In the genomic region with DNA sequence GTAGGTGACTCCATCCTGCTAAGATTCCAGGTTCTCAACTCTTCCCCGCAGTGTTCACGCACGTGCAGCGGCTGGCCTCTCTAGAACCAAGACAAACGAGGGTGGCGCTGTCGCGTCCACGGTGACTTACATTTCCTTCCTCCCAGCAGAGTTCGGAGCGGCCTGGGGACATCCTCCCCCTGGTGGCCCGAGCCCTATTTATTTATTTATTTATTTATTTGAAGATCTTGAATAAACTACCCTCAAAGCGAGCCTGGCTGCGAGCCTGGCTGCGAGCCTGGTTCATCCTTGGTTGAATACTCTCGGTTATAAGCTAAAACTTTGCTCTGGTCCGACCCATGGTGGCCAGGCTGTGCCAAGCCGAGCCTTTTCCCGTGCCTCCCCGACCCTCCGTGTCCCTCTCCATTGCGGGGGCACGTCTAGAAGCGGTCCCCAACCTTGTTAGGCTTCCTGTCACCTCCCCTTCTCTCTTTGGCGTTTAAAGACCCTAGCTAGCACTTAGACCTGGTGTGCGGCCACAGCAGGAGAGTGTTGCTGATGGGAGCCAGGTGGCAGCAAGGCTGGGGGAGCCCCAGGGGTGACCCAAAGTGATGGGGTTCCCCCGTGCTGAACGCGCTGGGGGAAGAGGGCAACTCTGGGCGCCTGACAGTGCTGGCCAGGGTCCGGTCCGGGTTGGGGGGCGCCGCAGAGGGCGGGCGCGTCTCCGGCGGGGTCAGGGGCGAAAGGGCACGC, we compare ENCODE assay signal across 8 mouse cellular contexts. TPM values are rescaled to one million over a fixed set of nuclear protein-coding genes. Genes with fewer than 3 reads are reported as not detected.
DNase-seq lines count a peak whose midpoint lies in the region; ATAC-seq and TF ChIP-seq lines count a peak whose summit lies in the region.

No protein-coding gene starts in this region.

- TF ChIP-seq POLR2A in bone marrow, adult 2 months (IDR thresholded peaks at IDR 0.05; ENCODE audit: borderline replicate concordance, control insufficient read depth, low read depth, low read length): no peak

- 3% methylated on average over 41 of the region's 41 CpGs for WGBS in bone marrow, adult 2 months
- 2% methylated on average over 39 of the region's 41 CpGs for WGBS in lung, embryonic 15.5 days
- 1% methylated on average over 39 of the region's 41 CpGs for WGBS in neural tube, embryonic 15.5 days

- no peak overlapping the region for H3K4me3 ChIP-seq in left cerebral cortex, adult 2 months
- H3K4me3 ChIP-seq in bone marrow, adult 2 months (replicated peaks; ENCODE audit: control insufficient read depth, low read depth, low read length): no peak overlapping the region
- peak overlapping the region; percentile 37 for H3K4me3 ChIP-seq in lung, embryonic 15.5 days
- H3K4me3 ChIP-seq in neural tube, embryonic 15.5 days (replicated peaks): peak overlapping the region; percentile 15

- H3K36me3 ChIP-seq in lung, embryonic 15.5 days: no peaks in the 10 kb centered on the region
- no peaks in the 10 kb centered on the region for H3K36me3 ChIP-seq in neural tube, embryonic 15.5 days

- intact Hi-C loops in left cerebral cortex, adult 2 months (cut with DNase I): no loop called here

- TF ChIP-seq CTCF in left cerebral cortex, adult 2 months (IDR thresholded peaks at IDR 0.05): peak; percentile 39
- peak; percentile 60 for TF ChIP-seq CTCF in bone marrow, adult 2 months (IDR thresholded peaks at IDR 0.05; ENCODE audit: control insufficient read depth, insufficient read depth, low read length)

- H3K4me1 ChIP-seq in bone marrow, adult 2 months (ENCODE audit: control insufficient read depth, insufficient read depth, low read length): peaks cover 1% of the 10 kb centered on the region; the same call in 1 of the 2 replicates
- peaks cover 54% of the 10 kb centered on the region for H3K4me1 ChIP-seq in lung, embryonic 15.5 days
- peaks cover 48% of the 10 kb centered on the region for H3K4me1 ChIP-seq in neural tube, embryonic 15.5 days

- peak; percentile 70 for ATAC-seq in granulocyte monocyte progenitor cell, adult 5-6 weeks (replicated peaks; ENCODE audit: poor library complexity, severe bottlenecking)
- ATAC-seq in lung, embryonic 15.5 days (ENCODE audit: borderline replicate concordance, extremely low read depth, low FRiP score, low TSS enrichment): peak; percentile 37; the same call in 1 of the 2 replicates
- 0 out of 2 replicates have a peak, but pooled peaks have one; percentile 42 for ATAC-seq in neural tube, embryonic 15.5 days (ENCODE audit: low FRiP score)

- no peaks in the 10 kb centered on the region for H3K9me3 ChIP-seq in lung, embryonic 15.5 days
- no peaks in the 10 kb centered on the region for H3K9me3 ChIP-seq in neural tube, embryonic 15.5 days (replicated peaks)

- DNase-seq in left cerebral cortex, adult 2 months (ENCODE audit: extremely low spot score in 1 of 2, low spot score in 2 of 2): peak; percentile 20 to 30
- no peak for DNase-seq in left cerebral cortex, adult 8-10 months (ENCODE audit: low spot score in 2 of 2)
- DNase-seq in kidney, adult 9 months: peak; percentile 23
- DNase-seq in layer of hippocampus, postnatal 14 days (ENCODE audit: low spot score in 2 of 2): no peak

- H3K9ac ChIP-seq in lung, embryonic 15.5 days: peak overlapping the region; percentile 27
- no peak overlapping the region for H3K9ac ChIP-seq in neural tube, embryonic 15.5 days (replicated peaks)

- peak overlapping the region; percentile 82 for H3K4me2 ChIP-seq in lung, embryonic 15.5 days
- H3K4me2 ChIP-seq in neural tube, embryonic 15.5 days: peak overlapping the region; percentile 50

- peaks cover 67% of the 10 kb centered on the region for H3K27me3 ChIP-seq in lung, embryonic 15.5 days
- H3K27me3 ChIP-seq in neural tube, embryonic 15.5 days (replicated peaks): peaks cover 67% of the 10 kb centered on the region

- no peak overlapping the region for H3K27ac ChIP-seq in left cerebral cortex, adult 2 months
- no peak overlapping the region for H3K27ac ChIP-seq in bone marrow, adult 2 months (ENCODE audit: control insufficient read depth, insufficient read depth, low read depth, low read length, poor library complexity)
- H3K27ac ChIP-seq in lung, embryonic 15.5 days: no peak overlapping the region
- H3K27ac ChIP-seq in neural tube, embryonic 15.5 days (replicated peaks): no peak overlapping the region

RNA-seq across cellular contexts. Expression of gene 1700067P10Rik, which starts 8.1 kb away (rescaled TPM):
- not detected for total RNA-seq in left cerebral cortex, adult 2 months (2021)
- not detected for total RNA-seq in left cerebral cortex, adult 8-10 months (2022)
- not detected in 2 replicates for polyA plus RNA-seq in bone marrow, adult 2 months (2011; ENCODE audit: insufficient read depth, insufficient read length, low replicate concordance, missing spikeins)
- total RNA-seq in granulocyte monocyte progenitor cell, adult 5-6 weeks (2014; fragmentation: Nextera tagmentation): not detected in 2 replicates
- total RNA-seq in granulocyte monocyte progenitor cell, adult 5-6 weeks (2017): not detected in 2 replicates
- not detected in 2 replicates for polyA plus RNA-seq in lung, embryonic 15.5 days (2015; fragmentation: Nextera tagmentation; extraction: Ambion mirVana)
- polyA plus RNA-seq in neural tube, embryonic 15.5 days (2015; fragmentation: Nextera tagmentation; extraction: Ambion mirVana): not detected in 2 replicates
- not detected for total RNA-seq in layer of hippocampus, postnatal 14 days (2021)

RNA-seq across cellular contexts. Expression of gene 9830107B12Rik, which starts 48.9 kb away (rescaled TPM):
- total RNA-seq in left cerebral cortex, adult 2 months (2021): not detected
- total RNA-seq in left cerebral cortex, adult 8-10 months (2022): under 1 TPM in 1 of 4 experiments, not detected in 3; 0.26 TPM
- polyA plus RNA-seq in bone marrow, adult 2 months (2011; ENCODE audit: insufficient read depth, insufficient read length, low replicate concordance, missing spikeins): 4.3 and 10.2 TPM in 2 replicates
- 0.75 TPM in 1 of 2 replicates, not detected in the other for total RNA-seq in granulocyte monocyte progenitor cell, adult 5-6 weeks (2014; fragmentation: Nextera tagmentation)
- total RNA-seq in granulocyte monocyte progenitor cell, adult 5-6 weeks (2017): 0.88 and 1.3 TPM in 2 replicates
- not detected in 2 replicates for polyA plus RNA-seq in lung, embryonic 15.5 days (2015; fragmentation: Nextera tagmentation; extraction: Ambion mirVana)
- polyA plus RNA-seq in neural tube, embryonic 15.5 days (2015; fragmentation: Nextera tagmentation; extraction: Ambion mirVana): 0.04 TPM in 1 of 2 replicates, not detected in the other
- total RNA-seq in layer of hippocampus, postnatal 14 days (2021): not detected

RNA-seq across cellular contexts. Expression of gene 1700122O11Rik, which starts 59.1 kb away (rescaled TPM):
- not detected for total RNA-seq in left cerebral cortex, adult 2 months (2021)
- total RNA-seq in left cerebral cortex, adult 8-10 months (2022): not detected
- polyA plus RNA-seq in bone marrow, adult 2 months (2011; ENCODE audit: insufficient read depth, insufficient read length, low replicate concordance, missing spikeins): not detected in 2 replicates
- total RNA-seq in granulocyte monocyte progenitor cell, adult 5-6 weeks (2014; fragmentation: Nextera tagmentation): not detected in 2 replicates
- total RNA-seq in granulocyte monocyte progenitor cell, adult 5-6 weeks (2017): not detected in 2 replicates
- not detected in 2 replicates for polyA plus RNA-seq in lung, embryonic 15.5 days (2015; fragmentation: Nextera tagmentation; extraction: Ambion mirVana)
- not detected in 2 replicates for polyA plus RNA-seq in neural tube, embryonic 15.5 days (2015; fragmentation: Nextera tagmentation; extraction: Ambion mirVana)
- not detected for total RNA-seq in layer of hippocampus, postnatal 14 days (2021)

Comparison
In these comparisons a context has a peak if more than half of its experiments do, and no peak if none do; other contexts are left out.
1. DNase-seq: peak in left cerebral cortex, adult 2 months (2 of 2) and kidney, adult 9 months (single experiment); none in left cerebral cortex, adult 8-10 months (0 of 2) and layer of hippocampus, postnatal 14 days (0 of 2).
2. H3K4me3 ChIP-seq: peak in lung, embryonic 15.5 days (single experiment) and neural tube, embryonic 15.5 days (single experiment); none in left cerebral cortex, adult 2 months (single experiment) and bone marrow, adult 2 months (single experiment).
3. Peak in every context shown above with its lines, with median percentiles within 50 percentile points of each other: ATAC-seq.